Mouse (Mus musculus) lung, postnatal 4 days (tissue): ENCODE measurements around the gene Tmbim4.
"Not testable (repeated sequence)": the region's sequence is repeated elsewhere in the genome, so short reads cannot be mapped to it uniquely, and the experiment has no call there.

Source experiments
- DNase-seq, 2 experiments: peaks; one replicate each; pipeline ENCODE4 v3.0.0; 2021

Tmbim4 gene

GRCm38 (mm10) chr10:120197061-120197835, 4.1 kb upstream of the Tmbim4 start:
- DNase-seq: no peak

DNA sequence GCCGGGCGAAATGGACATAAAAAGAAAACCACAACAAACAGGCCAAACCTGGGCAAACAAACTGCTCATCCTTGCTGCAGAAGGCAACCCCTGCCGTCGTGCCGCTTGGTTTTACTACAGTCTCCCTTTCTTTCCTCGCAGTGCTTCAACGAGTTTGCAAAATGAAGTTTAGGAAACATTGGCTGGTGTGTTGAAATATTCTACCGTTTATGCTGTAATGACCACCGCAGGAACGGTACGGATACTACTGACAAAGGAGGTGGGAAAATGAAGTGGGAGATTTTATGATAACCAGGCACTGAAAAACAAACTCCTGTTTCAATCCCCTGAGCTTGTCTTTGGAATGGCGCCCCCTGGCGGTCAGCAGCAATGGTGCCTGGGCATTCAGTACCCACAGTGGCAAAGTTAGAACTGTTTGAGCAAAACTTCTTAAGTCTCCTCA, 592 bp downstream of the Tmbim4 start, which contains the start of gene Irak3:
Irak3 (minus strand) TSS at position 170 of the 442 bp plus-strand sequence.
- DNase-seq: peak; percentile 79 to 88

- DNase-seq: no peak
Observed at GRCm38 (mm10) chr10:120202467-120203250, 1.3 kb downstream of the Tmbim4 start.

DNA sequence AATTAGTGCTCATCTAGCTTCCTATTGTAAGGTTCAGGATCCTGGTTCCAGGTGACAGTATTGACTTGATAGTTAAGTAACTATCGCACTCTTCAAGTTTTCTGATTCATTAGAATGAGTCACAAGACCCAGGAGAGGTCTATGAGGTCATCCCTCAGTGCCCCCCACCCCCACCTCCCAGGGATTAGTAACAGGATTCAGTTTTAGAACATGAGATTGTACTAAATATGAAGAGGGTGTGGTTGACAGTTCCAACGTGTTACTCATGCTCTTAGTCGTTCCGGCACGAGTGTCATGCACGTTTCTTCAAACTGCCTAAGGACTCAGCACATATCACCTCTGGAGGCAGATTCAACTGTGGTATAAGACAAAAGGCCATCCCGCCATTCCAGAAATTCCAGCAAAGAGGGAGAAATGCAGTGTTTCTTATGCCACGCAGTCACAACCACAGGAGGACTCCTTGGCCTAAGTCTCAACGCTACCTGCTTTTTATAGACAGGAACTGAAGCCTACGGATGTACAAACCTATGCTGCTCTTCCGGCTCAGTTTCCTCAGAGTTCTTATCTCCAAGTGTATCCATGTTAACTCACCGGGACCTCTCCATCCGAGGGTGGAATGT, 3.3 kb downstream of the Tmbim4 start:
- no peak for DNase-seq

DNA sequence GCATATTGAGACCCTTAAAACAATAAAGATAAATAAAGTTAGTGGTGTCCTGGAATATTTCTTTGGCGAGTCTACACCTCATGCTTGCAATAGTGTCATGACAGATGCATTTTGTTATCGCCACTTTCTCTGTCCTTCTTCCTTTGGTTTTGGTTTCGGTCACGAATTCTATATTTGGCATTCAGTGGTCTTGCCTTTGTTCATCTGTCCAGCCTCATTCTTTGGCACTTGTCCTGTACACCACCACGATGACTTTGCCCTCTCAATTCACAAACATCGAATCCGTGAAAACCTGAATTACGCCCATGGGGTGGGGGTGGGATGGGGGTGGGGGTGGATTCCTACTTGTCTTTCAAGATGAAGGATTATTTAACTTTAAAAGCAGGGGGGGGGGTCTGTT, 6.6 kb downstream of the Tmbim4 start:
- no peak for DNase-seq

DNA sequence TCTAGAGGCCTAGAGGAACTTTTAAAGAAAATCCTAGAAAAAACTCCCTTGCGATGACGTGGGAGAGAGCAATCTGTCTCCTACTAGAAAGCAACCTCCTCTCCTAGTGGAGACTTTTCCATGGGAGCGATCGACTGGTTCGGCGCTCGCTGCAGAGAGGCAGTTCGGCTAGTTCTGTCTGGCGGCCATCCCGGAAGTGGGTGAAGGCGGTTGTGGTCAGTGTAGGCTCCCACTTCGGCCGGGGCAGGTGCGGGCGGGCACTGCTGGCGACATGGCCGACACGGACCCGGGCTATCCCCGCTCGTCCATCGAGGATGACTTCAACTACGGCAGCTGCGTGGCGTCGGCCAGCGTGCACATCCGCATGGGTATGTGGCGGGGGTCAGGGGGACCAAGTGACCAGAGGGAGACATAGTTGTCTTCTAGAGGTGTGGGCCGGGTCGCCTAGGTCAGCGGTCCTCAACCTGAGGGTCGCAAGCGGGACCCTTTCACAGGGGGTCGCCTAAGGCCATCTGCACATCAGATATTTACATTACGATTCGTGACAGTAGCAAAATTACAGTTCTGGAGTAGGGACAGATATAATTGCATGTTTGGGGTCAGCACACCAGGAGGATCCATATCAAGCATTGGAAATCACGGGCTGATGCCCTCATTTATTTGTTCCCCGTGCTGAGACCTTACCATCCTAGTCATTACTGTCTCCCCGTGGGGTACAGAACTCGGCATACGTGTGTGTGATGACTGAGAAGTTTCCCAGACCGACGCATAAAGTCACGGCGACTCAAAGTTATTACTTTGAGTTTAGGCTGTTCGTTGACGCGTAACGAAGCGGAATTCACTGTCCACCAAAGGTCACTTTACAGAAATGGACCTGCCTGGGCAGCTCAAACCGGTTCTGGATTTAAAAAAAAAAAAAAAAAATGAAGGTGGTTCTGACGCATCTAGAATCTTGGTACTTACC, 7.5 kb downstream of the Tmbim4 start:
- DNase-seq: peak; percentile 92

DNA sequence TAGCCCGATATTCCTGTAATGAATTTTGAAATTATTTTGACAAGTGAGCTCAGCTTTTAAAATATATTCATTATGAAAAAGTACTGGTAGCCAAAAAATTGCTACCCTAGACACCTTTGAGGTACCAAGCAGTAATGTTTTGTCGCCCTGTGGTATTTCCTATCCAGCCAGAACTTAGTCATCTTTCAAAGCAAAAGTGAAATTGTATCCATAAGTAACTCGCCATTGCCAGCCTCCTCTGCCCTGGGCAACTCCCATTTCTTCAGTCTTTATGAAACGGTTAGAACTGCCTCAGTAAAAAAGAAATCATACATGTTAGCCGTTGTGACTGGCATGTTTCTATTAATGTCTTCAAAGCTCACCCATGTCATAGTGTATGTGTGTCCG, 8.1 kb downstream of the Tmbim4 start:
- DNase-seq: no peak

DNA sequence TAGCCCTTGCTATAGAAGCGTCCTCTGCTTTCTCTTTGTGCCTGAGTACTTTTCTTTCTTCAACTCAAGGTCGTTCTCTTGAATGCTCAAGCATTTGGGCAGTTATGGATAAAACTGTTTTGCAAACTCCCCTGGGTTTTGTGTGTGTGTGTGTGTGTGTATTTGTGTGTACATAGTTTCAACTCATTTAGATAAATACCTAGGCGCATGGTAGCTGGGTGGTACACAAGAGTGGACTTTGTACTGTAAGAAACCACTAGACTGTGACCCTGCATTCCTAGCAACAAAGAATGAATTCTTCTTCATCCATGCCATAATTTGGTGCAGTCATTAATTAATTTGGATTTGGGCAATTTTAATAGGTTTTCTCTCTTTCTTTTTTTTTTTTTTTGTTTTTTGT, 8.7 kb downstream of the Tmbim4 start:
- DNase-seq: no peak

GRCm38 (mm10) chr10:120217099-120217498, 15.7 kb downstream of the Tmbim4 start:
- not testable (repeated sequence) for DNase-seq

- no peak for DNase-seq
Observed at GRCm38 (mm10) chr10:120218996-120219395, 17.6 kb downstream of the Tmbim4 start.

GRCm38 (mm10) chr10:120219578-120220359, 18.4 kb downstream of the Tmbim4 start:
- peak; percentile 41 to 51 for DNase-seq

- DNase-seq: no peak
Observed at GRCm38 (mm10) chr10:120220776-120221175, 19.4 kb downstream of the Tmbim4 start.

- peak; percentile 90 for DNase-seq
Observed at GRCm38 (mm10) chr10:120226871-120227661, 25.7 kb downstream of the Tmbim4 start, which contains the start of gene Llph. Llph (plus strand) TSS chr10:120227070.

GRCm38 (mm10) chr10:120231718-120232117, 30.3 kb downstream of the Tmbim4 start:
- DNase-seq: peak; percentile 52 to 75

- DNase-seq: peak; percentile 39 to 74
Observed at GRCm38 (mm10) chr10:120233655-120234367, 32.4 kb downstream of the Tmbim4 start.

GRCm38 (mm10) chr10:120236855-120237254, 35.5 kb downstream of the Tmbim4 start:
- DNase-seq: no peak

- no peak for DNase-seq
Observed at GRCm38 (mm10) chr10:120238241-120238640, 36.9 kb downstream of the Tmbim4 start.

DNA sequence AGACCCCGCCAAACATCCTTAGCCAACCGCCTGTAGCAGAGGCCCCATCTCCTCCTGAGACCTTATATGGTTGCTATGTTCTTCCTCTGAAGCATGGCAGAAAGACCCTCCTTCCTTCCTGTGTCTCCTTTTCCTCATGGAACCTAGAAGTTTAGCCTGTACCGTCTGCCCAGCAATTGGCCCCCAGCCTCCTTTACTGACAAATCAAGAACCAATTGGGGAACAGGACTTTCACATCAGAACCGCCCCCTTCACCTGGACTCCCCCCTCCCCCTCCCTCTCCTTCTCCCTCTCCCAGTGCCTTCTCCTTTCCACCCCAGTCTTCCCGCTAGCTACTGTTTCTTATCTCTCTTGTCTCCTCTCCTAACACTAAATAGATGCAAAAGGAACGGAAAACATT, 38.1 kb downstream of the Tmbim4 start:
- DNase-seq: no peak

DNA sequence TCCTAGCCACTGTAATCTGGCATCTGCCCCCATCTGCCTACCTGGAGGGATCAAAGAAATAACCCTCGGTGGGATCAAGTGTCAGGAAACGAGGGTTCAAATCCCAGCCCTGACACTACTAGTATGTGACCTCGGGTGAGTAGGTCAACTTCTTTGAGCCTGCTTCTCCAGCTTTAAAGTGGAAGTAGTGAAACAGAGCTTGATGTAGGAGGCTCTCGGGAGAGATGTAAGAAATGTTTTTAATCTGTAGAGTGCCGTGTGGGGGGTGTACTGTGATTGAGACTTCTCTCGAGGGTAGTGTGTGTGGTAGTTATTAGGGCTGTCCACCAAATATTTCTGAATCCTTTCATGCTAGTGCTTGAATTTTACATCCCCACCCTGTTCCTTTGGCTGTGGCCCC, 41.0 kb downstream of the Tmbim4 start:
- DNase-seq: no peak

DNA sequence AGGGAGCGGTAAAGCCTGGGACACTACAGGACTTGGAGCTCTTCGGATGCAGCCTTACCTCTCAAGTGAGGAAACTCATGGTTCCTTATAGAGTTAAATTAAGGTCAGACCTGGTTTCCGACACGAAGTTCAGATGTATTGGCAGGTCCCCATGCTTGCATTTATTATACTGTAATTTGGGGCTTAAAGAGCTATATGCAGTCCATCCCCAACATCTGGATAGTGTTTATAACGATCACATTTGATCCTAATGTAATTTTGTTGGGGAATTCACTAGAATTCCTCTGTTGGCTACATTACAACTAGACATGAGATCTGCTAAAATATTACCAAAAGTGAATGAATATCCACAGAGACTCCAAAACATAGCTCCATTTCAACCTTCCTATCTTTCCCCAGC, 44.3 kb downstream of the Tmbim4 start:
- DNase-seq: no peak
